Mouse (Mus musculus): ENCODE results near the gene Ppp1r9a. TPM values are rescaled to one million over a fixed set of nuclear protein-coding genes. Genes with fewer than 3 reads are reported as not detected.

Gene Ppp1r9a
- total RNA-seq, 2 experiments from 2014 or later: 162 to 164 TPM

DNA sequence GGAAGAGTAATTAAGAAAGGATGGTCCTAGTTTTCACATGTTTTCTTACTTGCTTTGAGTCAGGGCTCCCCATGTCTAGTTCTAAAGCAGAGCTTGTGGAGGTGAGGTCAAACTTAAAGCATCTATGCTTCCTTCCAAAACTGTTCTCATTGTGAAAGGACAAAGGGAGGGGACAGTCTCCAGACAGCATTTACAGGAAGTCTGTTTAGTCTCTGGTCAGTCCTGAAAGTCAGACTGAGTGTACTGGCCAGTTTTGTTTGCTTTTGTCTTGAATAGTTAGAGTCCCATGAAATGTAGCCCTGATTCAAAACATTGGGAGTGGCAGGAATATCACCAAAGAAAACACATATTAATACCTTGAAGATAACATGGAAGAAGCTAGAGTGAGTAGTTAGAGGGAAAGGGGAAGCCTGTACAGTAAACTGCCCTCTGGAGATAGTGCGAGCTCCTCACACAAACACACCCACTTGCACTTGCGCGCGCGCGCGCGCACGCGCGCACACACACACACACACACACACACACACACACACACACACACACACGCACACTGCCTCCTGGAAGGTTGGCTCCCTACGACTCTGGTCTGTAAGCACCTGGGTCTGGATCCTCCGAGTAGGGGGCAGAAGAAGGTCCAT is 260.9 kb downstream of the Ppp1r9a start:
- DNase-seq: no peak

DNA sequence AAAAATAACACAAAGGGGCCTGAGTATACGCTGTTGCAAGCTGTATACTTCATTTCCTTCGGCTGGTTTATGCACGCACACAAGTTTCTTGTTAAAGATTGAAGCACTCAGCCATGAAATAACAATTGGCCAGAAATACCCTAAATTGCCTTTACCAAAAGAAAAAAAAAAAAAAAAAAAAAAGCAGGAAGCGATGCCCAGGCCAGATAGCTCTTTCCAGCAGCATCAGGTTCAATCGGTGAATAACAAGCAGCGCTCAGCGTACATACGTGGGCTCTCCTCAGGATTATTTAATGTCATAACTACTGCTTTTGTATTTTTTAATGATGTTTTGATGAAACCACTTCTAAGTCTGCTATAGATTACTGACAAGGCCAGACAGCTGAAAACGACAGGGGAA is 262.1 kb downstream of the Ppp1r9a start:
- no peak for DNase-seq

DNA sequence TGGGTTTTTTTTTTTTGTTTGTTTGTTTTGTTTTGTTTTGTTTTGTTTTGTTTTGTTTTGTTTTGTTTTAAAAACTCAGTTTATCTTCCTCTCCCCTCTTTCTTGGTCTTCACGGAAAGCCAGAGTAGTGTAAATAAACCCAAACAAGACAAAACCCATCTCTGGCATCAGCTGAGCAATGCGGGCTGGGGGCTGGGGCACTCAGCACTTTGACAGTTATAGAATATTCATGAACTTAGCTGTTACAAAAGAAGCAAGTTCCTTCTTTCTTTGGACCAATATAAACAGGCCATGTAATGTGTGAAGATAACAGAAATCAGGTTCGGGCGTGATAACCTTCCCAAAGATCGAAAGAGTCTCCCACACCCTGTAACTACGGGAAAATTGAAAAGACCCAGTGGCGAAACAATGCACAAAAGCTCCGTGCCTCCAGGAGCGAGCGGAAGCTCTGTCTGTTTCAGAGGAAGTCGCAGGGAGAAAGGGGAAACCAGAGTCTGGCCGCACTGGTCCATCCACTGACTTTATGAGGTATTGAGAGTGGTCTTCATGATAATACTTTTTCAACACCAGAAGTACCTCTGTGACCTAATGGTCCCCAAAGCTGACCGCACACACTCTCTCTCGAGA is 264.4 kb downstream of the Ppp1r9a start:
- no peak for DNase-seq

DNA sequence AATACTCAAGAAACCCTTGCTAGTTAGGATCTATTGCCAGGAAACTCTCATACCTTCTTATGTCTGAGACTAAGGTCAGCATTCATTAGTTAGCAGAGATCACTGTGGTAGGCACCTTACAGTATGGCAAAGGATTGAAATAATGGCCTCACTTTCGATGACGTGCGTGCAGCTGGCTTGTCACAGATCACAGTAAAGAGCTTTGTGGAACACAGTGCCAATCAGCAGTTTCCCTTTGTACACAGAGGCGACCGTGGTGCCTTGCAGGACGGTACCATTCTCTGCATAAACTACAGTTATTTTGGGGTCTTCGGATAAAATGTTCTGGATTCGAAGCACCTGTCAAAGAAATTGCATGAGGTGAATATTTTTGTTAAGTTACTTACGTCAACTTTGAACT is 265.4 kb downstream of the Ppp1r9a start:
- DNase-seq: no peak

DNA sequence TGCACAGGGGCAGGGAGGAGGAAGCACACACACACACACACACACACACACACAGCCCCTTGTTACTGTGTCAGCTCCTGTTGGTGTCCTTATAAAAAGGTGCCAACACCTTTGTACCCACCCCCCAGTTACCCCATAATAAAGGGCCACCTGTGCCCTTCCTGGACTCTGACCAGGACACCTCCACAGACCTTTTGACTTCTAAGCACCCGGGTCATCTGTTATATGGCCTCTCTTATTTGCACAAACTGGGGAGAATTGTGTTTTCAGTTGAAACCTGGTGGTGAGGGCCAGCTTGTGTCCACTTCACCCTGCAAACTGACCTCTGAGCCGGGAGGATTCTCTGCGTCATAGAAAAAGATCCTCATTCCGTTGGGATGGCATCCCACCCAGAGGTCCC is 268.7 kb downstream of the Ppp1r9a start:
- DNase-seq: no peak

DNA sequence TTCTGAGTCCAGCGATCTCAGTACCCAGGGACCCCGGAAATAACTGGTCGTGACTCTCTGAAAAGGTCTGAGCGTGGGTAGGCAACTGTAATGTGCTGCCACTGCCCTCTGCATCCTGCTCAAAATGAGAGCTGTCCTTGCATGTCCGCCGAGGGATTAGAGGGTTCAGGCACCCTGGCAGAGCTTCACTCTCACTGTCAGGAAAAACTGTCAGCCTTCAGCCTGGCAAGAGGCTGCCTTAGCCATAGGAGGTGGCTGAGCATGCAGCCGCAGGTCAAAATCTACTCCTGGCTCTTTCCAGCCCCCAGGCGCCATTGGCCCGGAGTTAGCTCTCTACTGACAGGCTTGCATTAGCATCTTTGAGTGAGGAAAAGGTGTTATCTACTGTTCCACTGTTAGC is 269.9 kb downstream of the Ppp1r9a start:
- no peak for DNase-seq

DNA sequence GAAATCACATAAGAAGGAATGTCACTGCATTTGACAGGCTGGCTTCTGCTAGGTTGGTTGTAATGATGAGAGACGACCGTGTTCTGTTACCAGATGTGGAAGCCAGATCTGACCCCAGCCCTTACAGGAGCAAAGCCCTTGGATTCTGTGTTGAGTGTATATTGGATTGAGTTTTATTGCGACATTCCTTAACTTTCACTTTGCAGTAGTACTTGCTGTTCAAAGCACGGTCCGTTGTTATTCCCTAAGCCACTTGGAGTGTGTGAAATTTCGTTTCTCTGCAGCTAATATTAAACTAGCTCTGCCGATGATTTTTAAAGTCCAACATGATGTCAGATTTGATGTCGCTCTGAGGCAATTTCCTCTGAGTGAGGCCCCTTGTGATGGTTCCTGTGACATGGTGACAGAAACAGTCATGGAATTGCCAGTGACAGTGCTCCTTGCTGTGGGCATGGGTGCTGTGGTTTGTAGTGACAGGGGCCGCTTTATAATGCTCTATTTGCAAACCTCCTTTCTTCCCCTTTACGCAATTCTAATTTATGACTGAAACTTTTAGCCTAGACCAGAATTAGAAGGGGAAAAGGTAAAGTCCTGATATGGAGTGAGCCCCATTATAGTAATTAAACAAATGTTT is 271.6 kb downstream of the Ppp1r9a start:
- DNase-seq: no peak

DNA sequence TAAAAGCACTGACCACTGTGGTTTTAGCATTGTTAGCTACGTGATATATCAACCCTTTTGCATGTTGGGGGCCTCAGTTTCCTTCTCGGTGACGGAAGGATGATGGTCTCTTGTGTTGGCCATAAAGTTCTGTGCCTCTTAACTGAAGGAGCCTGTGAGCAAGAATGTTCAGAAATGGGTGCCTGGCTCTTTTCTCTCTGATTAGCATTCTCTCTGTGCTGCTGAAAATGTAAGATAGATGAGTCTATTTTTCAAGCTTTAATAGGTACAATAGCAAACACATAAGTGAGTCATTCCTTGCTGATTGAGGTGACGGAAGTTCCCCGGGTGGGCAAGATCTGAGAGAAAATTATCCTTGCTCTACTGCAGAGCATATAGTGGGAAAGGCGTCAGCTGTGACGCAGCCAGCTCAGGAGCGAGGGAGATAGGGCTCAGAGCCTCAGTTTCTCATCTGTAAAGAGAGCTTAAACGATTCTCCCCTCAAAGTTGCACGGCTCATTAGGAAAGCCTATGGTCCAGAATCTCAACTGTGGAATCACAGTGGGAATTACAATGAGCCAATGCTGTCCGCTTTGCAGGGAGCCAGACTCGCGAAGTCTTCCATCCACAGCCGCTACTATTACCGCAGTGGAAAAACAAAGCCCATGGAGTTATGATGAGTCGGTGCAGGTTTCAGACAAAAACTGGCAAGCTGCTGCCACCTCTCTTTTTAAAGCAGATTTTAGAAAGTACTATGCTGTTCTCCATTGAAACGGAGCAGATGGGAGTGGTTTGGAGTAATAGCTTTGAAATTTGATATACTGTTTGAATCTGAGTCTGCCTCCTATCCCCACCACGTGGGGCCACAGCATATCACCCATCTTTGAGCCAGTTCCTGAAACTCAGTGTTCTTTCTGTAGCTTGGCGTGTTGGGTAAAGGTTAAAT is 275.5 kb downstream of the Ppp1r9a start:
- peak; percentile 10 to 19 for DNase-seq

DNA sequence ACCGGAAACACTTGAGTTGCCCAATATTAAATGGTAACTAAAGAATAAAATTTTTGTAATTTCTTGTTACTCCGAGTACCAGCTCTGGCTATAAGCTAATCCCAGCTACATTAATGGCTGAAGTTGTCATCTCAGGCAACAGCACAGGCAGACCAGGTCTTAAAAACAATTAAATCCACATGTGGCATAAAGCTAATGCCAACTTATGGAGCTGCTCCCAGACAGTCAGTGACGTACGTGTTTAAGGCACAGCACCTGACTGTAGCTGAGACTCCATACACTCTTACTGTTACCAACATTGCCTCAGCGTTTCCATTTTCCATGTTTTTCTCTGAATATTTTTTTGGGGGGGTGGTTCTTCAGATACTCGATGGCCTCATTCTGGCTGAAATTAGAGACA is 276.5 kb downstream of the Ppp1r9a start:
- DNase-seq: no peak

DNA sequence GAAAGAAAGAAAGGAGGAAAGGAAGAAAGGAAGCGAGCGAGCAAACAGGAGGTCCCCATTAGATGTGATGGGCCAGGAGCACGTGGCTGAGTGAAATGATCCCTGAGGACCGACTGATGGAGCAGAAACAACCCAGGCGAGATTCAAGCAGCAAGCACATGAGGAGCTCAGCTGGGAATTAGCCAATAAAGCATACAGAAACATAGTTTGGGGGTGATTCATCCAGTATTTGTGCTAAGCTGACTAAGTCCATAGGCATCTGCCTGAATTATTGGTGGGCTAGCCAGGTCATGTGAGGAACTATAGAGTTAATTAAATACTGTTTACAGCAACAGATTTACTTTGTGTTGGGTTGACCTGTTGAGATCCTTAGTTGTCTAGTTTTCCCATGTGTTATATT is 277.9 kb downstream of the Ppp1r9a start:
- DNase-seq: no peak

DNA sequence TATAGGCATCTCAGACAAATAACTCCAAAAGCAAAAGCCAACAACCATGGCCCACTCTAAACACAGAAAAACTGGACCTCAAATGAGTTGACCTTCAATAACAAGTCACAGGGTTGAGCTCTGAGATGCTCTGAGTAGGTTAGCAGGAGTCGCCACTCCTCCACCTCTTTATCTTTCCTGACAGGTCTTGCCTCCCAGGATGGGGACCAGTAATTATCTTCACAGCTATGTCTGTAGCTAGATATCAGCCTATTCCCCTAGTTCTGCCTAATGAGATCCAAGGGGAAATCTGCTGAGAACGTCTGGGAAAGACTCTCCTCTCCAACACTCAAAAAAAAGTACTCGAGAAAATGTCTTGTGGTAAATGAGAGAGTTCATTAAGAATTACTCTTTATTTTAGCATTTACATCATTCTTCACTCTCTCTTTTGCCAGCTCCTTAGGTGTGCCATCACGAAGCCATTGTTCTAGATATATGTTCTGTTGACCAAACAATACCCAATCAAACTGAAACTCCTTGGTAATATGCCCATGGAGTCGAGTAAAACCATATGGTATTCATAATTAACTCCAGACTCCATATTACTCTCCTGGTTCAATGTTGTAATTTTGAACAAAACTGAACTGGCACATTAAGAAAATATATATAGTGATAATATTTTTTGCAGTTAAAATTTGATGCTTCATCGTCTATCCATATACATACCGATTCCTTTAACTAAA is 283.7 kb downstream of the Ppp1r9a start:
- no peak for DNase-seq

DNA sequence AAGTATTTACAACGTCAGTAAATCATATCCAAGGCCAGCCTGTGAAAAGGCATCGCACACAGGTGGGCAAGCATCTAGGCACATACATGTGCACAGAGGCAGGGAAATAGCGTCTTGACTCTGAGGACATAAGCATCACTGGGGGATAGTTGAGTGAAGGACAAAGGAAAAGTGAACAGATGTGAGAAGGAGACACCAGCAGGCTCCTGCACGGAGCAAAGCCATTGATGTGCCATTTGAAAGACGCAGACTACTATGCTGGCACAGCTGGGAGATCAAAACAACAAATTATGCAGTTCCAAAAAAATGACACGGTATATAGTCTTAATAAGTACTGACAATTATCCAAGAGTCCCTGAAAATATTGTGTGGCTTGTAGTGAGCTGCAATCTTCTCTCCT is 284.9 kb downstream of the Ppp1r9a start:
- DNase-seq: no peak

DNA sequence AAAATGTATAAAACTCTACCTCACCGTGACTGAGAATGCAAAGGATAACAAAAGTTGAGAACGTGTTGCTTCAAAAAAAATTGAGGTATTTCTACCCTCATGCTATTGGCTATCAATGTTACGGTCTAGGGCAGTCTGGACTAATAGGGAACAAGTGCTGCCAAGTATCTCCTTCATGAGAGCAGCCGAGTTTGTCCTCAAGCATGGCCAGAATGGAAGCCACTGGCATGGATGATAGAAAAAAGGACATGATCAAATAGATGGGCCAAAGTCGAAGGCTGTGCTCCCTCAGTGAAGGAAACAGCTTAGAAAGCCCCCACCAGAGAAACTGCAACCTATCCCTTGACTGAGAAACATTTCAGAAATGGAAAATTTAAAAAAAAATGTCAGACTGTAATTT is 285.3 kb downstream of the Ppp1r9a start:
- DNase-seq: no peak

DNA sequence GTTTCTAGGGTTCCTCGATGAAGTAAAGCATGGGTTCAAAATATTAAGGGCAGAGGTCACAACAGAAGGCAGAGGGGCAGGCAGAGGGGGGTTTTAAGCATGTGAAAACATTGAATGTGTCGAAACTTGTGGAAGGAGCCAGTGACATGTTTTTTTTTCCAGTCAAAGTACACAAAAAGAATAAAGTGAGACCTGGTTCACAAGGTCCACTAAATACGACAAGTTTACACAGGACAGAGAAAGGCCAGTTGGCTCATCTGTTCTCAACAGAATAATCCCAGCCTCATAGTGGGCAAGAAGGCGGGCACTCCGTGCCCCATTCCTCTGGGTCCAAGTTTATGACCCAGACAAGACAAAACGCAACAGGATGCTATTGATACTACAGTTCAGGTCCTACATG is 286.2 kb downstream of the Ppp1r9a start:
- DNase-seq: no peak

DNA sequence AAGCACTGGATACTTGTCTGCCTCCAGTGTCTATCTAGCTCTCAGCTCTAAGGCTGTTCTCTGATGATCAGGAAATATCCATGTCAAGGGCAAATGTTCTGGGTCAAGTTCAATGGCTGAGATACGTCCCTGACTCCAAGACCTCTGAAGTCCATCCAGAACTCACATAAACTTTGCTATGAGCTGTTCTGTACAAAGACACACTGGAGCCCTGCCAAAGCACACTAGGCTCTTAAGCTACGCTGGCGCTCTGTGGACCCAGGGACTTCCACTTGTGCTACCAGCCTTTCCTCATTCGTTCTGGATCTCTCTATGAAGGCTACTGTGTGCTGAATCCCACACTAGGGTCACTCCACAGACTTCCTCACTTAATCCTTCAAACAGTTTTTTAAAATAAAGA is 286.8 kb downstream of the Ppp1r9a start:
- no peak for DNase-seq

DNA sequence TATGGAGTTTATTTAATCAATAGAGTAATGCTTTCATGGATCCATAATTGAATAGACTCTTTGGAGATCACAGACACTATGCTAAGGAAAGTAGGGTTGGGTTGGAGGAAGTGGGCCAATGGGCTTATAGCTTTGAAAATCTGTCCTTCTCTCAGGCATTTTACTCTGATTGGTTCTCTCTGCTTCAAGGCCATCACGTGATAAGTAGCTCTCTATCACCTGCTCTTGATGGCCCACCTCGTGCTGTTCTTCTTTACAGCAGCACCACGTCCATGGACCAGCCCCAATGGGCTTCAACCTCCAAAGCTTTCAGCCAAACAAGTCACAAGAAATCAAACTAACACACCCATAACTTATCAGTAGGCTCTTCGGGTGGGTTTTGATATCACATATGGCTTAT is 288.0 kb downstream of the Ppp1r9a start:
- DNase-seq: no peak

DNA sequence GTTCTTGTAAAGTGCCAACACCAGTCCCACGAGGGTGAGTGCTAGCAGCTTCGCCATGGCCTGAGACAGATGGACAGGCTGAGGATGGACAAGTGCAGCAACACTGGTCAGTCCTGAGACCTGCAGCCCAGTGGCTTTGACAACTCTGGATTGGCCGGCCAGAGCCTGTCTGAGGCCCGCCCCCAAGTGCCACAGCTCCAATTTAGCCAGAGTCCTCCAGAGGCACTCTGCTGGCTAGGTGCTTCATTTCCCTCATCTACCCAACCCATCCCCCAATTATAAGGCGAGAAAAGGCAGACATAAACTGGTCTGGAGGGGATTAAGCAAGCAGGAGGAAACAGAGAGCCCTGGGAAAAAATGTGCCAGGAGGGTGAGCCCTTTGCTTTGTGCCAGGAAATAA is 291.0 kb downstream of the Ppp1r9a start, which contains the start of gene Pon1:
Gene Pon1, minus strand, starts transcription at position 254 of the 400 bp plus-strand sequence.
- no peak for DNase-seq

DNA sequence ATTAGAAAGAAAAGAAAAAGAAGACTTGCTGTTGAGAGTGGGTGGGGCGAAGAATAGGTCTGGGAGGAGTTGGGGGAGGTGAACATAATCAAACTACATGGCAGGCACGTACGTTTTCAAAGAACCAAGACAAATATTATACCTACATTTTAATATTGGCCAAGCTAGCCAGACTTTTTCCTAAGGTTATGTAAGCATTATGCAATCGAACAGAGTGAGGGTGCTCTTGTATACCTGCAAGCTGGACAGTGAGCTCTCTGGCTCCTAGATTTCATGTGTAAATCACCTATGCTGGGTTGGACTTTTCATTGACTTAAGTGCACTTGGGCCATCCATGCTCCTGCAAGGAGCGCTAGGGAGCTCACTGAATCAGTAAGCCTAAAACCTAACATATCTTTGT is 295.9 kb downstream of the Ppp1r9a start:
- DNase-seq: no peak

DNA sequence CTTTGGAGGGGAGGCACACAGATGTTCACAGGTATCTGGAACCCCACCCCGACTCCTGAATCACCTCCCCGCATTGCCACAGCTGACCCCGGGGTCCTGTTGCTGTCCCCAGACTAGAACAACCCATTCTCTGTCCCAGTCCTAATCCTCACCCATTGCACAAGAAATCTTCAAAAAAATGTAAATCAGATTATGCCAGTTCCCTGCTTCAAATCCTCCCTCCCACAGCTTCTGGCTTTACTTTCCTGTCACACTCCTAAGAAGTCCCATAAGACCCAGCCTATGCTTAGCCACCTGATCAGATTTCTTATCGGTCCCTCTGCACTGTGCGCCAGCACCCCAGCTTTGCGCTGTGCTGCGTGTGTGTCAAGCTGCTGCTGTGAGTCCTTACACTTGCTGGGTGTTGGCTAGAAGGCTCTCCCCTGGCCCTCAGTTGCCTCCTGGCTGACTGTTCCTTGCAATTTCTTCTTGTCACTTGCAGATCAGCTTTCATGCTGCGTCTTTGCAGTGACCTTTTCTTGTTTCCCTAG is 296.7 kb downstream of the Ppp1r9a start:
- DNase-seq: no peak

DNA sequence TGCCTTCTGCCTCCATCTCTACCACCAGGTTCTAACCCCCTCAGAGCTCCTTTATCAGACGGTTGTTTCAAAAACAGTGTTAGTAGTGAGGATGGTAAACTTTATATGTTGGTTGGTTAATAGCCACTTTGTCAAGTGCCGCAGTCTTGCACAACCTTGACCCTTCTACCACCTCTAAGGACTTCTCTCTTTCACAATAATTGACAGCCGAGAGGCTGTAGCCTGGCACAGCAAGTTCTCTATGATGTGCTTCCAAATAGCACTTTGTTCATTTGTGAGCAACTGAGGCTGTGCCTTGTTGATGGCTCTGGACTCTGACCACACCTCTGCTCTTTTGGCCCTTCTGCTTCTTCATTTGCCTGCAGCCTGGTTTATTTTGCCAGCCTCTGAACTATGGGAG is 297.2 kb downstream of the Ppp1r9a start:
- no peak for DNase-seq

DNA sequence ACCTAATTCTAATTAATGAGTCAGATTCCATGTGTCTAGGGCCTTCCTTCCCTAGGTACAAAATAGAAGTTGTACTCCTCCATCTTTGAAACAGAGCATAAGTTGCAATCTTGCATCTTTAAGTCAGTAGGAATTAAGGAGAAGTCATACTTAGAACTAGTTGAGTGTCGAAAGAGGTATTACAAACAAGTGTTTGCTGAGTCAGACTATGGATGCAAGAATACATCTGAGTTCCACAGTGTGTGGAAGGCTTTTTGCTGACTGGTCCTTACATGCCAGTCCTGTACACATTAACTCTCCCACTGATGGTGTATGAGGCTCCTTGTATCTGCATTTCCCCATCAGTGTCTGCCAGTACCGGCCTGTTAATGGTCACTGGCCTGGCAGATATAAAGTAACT is 305.1 kb downstream of the Ppp1r9a start:
- no peak for DNase-seq

All from layer of hippocampus, postnatal 36 days (tissue).